ENCODE assay signal across 40 mouse cellular contexts in the genomic region with DNA sequence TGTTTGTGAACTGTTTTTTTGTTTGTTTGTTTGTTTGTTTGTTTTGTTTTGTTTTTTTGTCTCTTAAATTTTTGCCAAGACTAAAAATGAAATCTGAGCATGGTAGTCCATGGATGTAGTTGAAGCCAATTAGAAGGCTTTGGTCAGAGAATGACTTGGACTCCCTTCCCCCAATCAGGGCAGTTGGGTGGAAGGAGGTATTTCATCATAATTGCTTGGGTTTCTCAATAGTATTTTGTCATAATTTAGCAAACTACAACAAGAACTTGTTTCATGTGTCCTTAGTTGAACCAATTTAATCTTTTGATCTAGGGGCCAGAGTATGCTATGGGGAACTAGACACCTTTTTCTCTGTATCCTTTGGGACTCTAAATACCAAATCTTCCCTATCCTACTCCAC. TPM values are rescaled to one million over a fixed set of nuclear protein-coding genes. Genes with fewer than 3 reads are reported as not detected.
"Had no signal": no experiment of that assay in that cellular context is flagged by ENCODE, and none has a peak within 500 bp of the region (broad histone marks: within the 10 kb centered on the region; RNA-seq: fewer than 3 reads in every experiment).

No protein-coding gene starts in this region.

- H3K4me2 ChIP-seq: heart, embryonic 11.5 days; heart, embryonic 13.5 days; heart, embryonic 15.5 days; hindbrain, embryonic 13.5 days; hindbrain, embryonic 15.5 days; kidney, embryonic 15.5 days; limb, embryonic 13.5 days; limb, embryonic 15.5 days; liver, embryonic 11.5 days had no signal

- H3K9me3 ChIP-seq: heart, embryonic 13.5 days; heart, embryonic 15.5 days; hindbrain, embryonic 13.5 days; hindbrain, embryonic 15.5 days; kidney, embryonic 15.5 days; limb, embryonic 13.5 days; limb, embryonic 15.5 days had no signal

- H3K36me3 ChIP-seq: heart, embryonic 13.5 days; heart, embryonic 15.5 days; hindbrain, embryonic 13.5 days; hindbrain, embryonic 15.5 days; kidney, embryonic 15.5 days; limb, embryonic 13.5 days; limb, embryonic 15.5 days had no signal

- DNase-seq: gastrocnemius, postnatal 14 days; gastrocnemius, postnatal 36 days; heart, adult 18-20 months; heart, postnatal 14 days; heart, postnatal 36 days; kidney, adult 11 months; kidney, adult 2 months; kidney, adult 9 months; kidney, postnatal 14 days; kidney, postnatal 36 days; layer of hippocampus, adult 9-11 months; layer of hippocampus, postnatal 36 days; left cerebral cortex, postnatal 4 days had no signal

- H3K4me3 ChIP-seq: heart, embryonic 13.5 days; heart, embryonic 15.5 days; hindbrain, embryonic 13.5 days; hindbrain, embryonic 15.5 days; kidney, embryonic 15.5 days; limb, embryonic 13.5 days; limb, embryonic 15.5 days had no signal

- H3K27me3 ChIP-seq: heart, embryonic 13.5 days; heart, embryonic 15.5 days; hindbrain, embryonic 13.5 days; hindbrain, embryonic 15.5 days; kidney, embryonic 15.5 days; limb, embryonic 13.5 days; limb, embryonic 15.5 days had no signal

- H3K4me1 ChIP-seq: heart, embryonic 13.5 days; heart, embryonic 15.5 days; hindbrain, embryonic 13.5 days; hindbrain, embryonic 15.5 days; kidney, embryonic 15.5 days; limb, embryonic 13.5 days; limb, embryonic 15.5 days had no signal

- H3K9ac ChIP-seq: heart, embryonic 13.5 days; heart, embryonic 15.5 days; hindbrain, embryonic 13.5 days; hindbrain, embryonic 15.5 days; kidney, embryonic 15.5 days; limb, embryonic 13.5 days; limb, embryonic 15.5 days; liver, embryonic 14.5 days had no signal

- ATAC-seq: hindbrain, postnatal 0 days; intestine, embryonic 16.5 days had no signal

- H3K27ac ChIP-seq: heart, embryonic 13.5 days; heart, embryonic 15.5 days; hindbrain, embryonic 13.5 days; hindbrain, embryonic 15.5 days; hindbrain, postnatal 0 days; kidney, embryonic 15.5 days; kidney, postnatal 0 days; limb, embryonic 13.5 days; limb, embryonic 15.5 days; liver, embryonic 14.5 days had no signal

RNA-seq across cellular contexts. Expression of a gene that starts 4.4 kb away (rescaled TPM):
- total RNA-seq: gastrocnemius, adult 8-10 months; gastrocnemius, postnatal 14 days; heart, adult 18-20 months; heart, postnatal 14 days; heart, postnatal 36 days; hematopoietic stem cell, adult 5-6 weeks; hindbrain, postnatal 0 days; layer of hippocampus, adult 18-20 months; layer of hippocampus, adult 8-10 months; layer of hippocampus, postnatal 14 days; layer of hippocampus, postnatal 36 days; left cerebral cortex, adult 18-20 months; left cerebral cortex, adult 8-10 months; left cerebral cortex, postnatal 10 days; left cerebral cortex, postnatal 25 days; left cerebral cortex, postnatal 4 days had no signal
- polyA plus RNA-seq: heart, embryonic 11.5 days; heart, embryonic 13.5 days; heart, embryonic 15.5 days; heart, postnatal 0 days; hindbrain, embryonic 11.5 days; hindbrain, embryonic 13.5 days; hindbrain, embryonic 15.5 days; hindbrain, postnatal 0 days; intestine, embryonic 14.5 days; intestine, embryonic 16.5 days; kidney, embryonic 15.5 days; kidney, postnatal 0 days; limb, embryonic 11.5 days; limb, embryonic 13.5 days; limb, embryonic 15.5 days; liver, embryonic 11.5 days; liver, embryonic 14.5 days had no signal

RNA-seq across cellular contexts. Expression of a gene that starts 28.8 kb away (rescaled TPM):
- total RNA-seq: gastrocnemius, adult 8-10 months; gastrocnemius, postnatal 14 days; gastrocnemius, postnatal 36 days; heart, adult 18-20 months; heart, postnatal 14 days; heart, postnatal 36 days; hematopoietic stem cell, adult 5-6 weeks; hindbrain, postnatal 0 days; layer of hippocampus, adult 18-20 months; layer of hippocampus, adult 8-10 months; layer of hippocampus, postnatal 14 days; layer of hippocampus, postnatal 36 days; left cerebral cortex, adult 18-20 months; left cerebral cortex, adult 8-10 months; left cerebral cortex, postnatal 10 days; left cerebral cortex, postnatal 25 days; left cerebral cortex, postnatal 4 days had no signal
- polyA plus RNA-seq: heart, embryonic 11.5 days; heart, embryonic 13.5 days; heart, embryonic 15.5 days; heart, postnatal 0 days; hindbrain, embryonic 11.5 days; hindbrain, embryonic 13.5 days; hindbrain, embryonic 15.5 days; hindbrain, postnatal 0 days; intestine, embryonic 14.5 days; intestine, embryonic 16.5 days; kidney, adult 2 months; kidney, embryonic 15.5 days; kidney, postnatal 0 days; large intestine, adult 2 months; limb, embryonic 11.5 days; limb, embryonic 13.5 days; limb, embryonic 15.5 days; liver, embryonic 11.5 days; liver, embryonic 14.5 days had no signal
